Mouse (Mus musculus) limb, embryonic 14.5 days (tissue): Measurements from ENCODE around the gene Pitpnc1. TPM values are rescaled to one million over a fixed set of nuclear protein-coding genes. Genes with fewer than 3 reads are reported as not detected.

Experiments
- ATAC-seq: fragments of 200-750 bp; cut with Nextera tagmentation; 2 replicates; pipeline ENCODE4 v1.8.0; 2017; ENCODE audit warnings: low read depth, moderate number of reproducible peaks, moderate TSS enrichment; ENCODE audit not compliant: low FRiP score
- DNase-seq: peaks from one replicate; pipeline ENCODE4 v3.0.0-alpha.2; 2015; ENCODE audit warnings: low spot score
- H3K27ac ChIP-seq: fragments of 300-500 bp; sonication (generic); replicated peaks from 2 replicates; pipeline ENCODE4 v1.5.1; 2014; ENCODE audit warnings: low read depth, mild to moderate bottlenecking, low read length, moderate library complexity, mixed read lengths
- H3K27me3 ChIP-seq: fragments of 300-500 bp; sonication (generic); 2 replicates; pipeline ENCODE4 v1.6.1; 2014; ENCODE audit warnings: low read length, mixed read lengths; ENCODE audit not compliant: control insufficient read depth, insufficient read depth
- H3K36me3 ChIP-seq: fragments of 300-500 bp; sonication (generic); 2 replicates; pipeline ENCODE4 v1.6.1; 2014; ENCODE audit warnings: mild to moderate bottlenecking, low read length, moderate library complexity, mixed read lengths; ENCODE audit not compliant: control insufficient read depth, insufficient read depth
- H3K4me1 ChIP-seq: fragments of 300-500 bp; sonication (generic); 2 replicates; pipeline ENCODE4 v1.6.1; 2014; ENCODE audit warnings: antibody characterized with exemption, low read length, mixed read lengths; ENCODE audit not compliant: control insufficient read depth, insufficient read depth
- H3K4me2 ChIP-seq: fragments of 300-500 bp; sonication (generic); replicated peaks from 2 replicates; pipeline ENCODE4 v1.6.1; 2014; ENCODE audit warnings: low read depth, mild to moderate bottlenecking, low read length, moderate library complexity; ENCODE audit not compliant: severe bottlenecking
- H3K4me3 ChIP-seq: fragments of 300-500 bp; sonication (generic); replicated peaks from 2 replicates; pipeline ENCODE4 v1.5.1; 2014; ENCODE audit warnings: low read length
- H3K9ac ChIP-seq: fragments of 300-500 bp; sonication (generic); 2 replicates; pipeline ENCODE4 v1.6.1; 2014; ENCODE audit warnings: mild to moderate bottlenecking, low read depth, low read length, moderate library complexity; ENCODE audit not compliant: severe bottlenecking
- H3K9me3 ChIP-seq: fragments of 300-500 bp; sonication (generic); 2 replicates; pipeline ENCODE4 v1.6.1; 2016; ENCODE audit warnings: low read length; ENCODE audit not compliant: control insufficient read depth
- POLR2A ChIP-seq: fragments of 200-500 bp; IDR thresholded peaks from 2 replicates; pipeline ENCODE4 v1.8.0; 2012; ENCODE audit warnings: inconsistent platforms, mild to moderate bottlenecking, moderate library complexity, borderline replicate concordance; ENCODE audit not compliant: insufficient read depth, insufficient read length; ENCODE audit errors: extremely low read depth
- WGBS: fragments of 180-500 bp; shearing (Covaris S2); extraction: QIAGEN DNeasy Blood & Tissue Kit; methylation state at CpG from one replicate; pipeline ENCODE4 v1.1.7; 2014; 5-methylcytosine and 5-hydroxymethylcytosine counted together
- polyA plus RNA-seq, 2 experiments: library from polyadenylated mRNA; depleted of rRNA in 1 of 2; stranded (reverse) in 1 of 2; unstranded in 1 of 2; fragments of >200 nt; fragmentation: Nextera tagmentation in 1 of 2; extraction: Ambion mirVana in 1 of 2; gene quantifications; 2 replicates each; pipeline versions ENCODE4 v1.2.1 to v1.2.3; 2012 to 2014

The Pitpnc1 gene
- polyA plus RNA-seq, 2 experiments = 20.4 to 25.2 TPM

GRCm38 (mm10) chr11:107441050-107441449, 29.4 kb downstream of the Pitpnc1 start:
- H3K9me3 ChIP-seq = no peaks in the 10 kb centered on the region
- WGBS = 67% methylated on average over 3 of the region's 3 CpGs
- no peak overlapping the region for H3K4me3 ChIP-seq
- H3K4me1 ChIP-seq = peaks cover 7% of the 10 kb centered on the region
- no peak overlapping the region for H3K4me2 ChIP-seq
- no peaks in the 10 kb centered on the region for H3K27me3 ChIP-seq
- no peak overlapping the region for H3K9ac ChIP-seq
- no peak for TF ChIP-seq POLR2A
- H3K36me3 ChIP-seq = no peaks in the 10 kb centered on the region
- no peak for DNase-seq
- ATAC-seq = no peak
- no peak overlapping the region for H3K27ac ChIP-seq

- peak; percentile 78 for DNase-seq
- Histone ChIP-seq H3K4me2 (no peak overlapping the region), H3K27ac (no peak overlapping the region), H3K4me3 (no peak overlapping the region), H3K4me1 (peaks cover 7% of the 10 kb centered on the region), H3K27me3 (no peaks in the 10 kb centered on the region), H3K36me3 (no peaks in the 10 kb centered on the region), H3K9ac (no peak overlapping the region), H3K9me3 (no peaks in the 10 kb centered on the region)
- WGBS = 29% methylated on average over 3 of the region's 3 CpGs
- no peak for TF ChIP-seq POLR2A
- 0 out of 2 replicates have a peak, but pooled peaks have one; percentile 14 for ATAC-seq
Measured at GRCm38 (mm10) chr11:107438140-107438539, 32.4 kb downstream of the Pitpnc1 start.

- Histone ChIP-seq H3K4me2 (no peak overlapping the region), H3K9ac (no peak overlapping the region), H3K27ac (no peak overlapping the region), H3K4me1 (peaks cover 7% of the 10 kb centered on the region), H3K9me3 (no peaks in the 10 kb centered on the region), H3K27me3 (no peaks in the 10 kb centered on the region), H3K4me3 (no peak overlapping the region), H3K36me3 (no peaks in the 10 kb centered on the region)
- no peak for TF ChIP-seq POLR2A
- ATAC-seq = peak; percentile 66
- peak; percentile 75 for DNase-seq
- WGBS = 29% methylated on average over 4 of the region's 4 CpGs
Measured at GRCm38 (mm10) chr11:107437723-107438122, 32.8 kb downstream of the Pitpnc1 start.

DNA sequence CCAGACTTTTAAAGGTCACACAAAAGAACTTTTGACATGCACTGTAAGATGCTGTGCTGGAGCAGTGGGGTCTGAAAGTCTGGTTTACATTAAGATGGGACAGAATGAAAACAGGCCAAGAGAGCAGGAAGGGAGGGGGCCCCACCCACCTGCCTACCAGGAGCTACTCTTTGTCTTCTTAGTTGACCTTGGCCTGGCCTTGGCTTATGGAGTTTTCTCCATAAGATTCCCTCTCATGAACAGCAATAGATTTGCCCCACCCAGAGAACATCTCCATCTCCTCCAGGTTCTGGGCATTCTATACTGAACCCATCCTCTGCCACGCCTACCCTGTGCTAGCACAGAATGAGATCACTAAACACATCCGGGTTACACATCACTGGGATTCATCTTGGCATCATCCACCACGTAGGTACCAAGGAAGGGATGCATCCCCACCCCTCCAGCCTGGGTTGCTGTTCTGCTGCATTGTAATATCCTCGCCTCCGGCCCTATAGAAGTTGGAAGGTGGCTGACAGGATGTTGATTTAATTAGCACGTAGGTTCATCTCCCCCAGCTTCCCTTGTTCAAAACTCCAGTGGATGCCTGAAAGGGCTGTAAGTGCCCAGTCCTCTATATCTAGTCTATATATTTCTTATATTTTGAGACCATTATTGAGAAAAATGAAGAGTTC, 34.6 kb downstream of the Pitpnc1 start:
- Histone ChIP-seq H3K9me3 (no peaks in the 10 kb centered on the region), H3K4me2 (no peak overlapping the region), H3K36me3 (no peaks in the 10 kb centered on the region), H3K27ac (no peak overlapping the region), H3K27me3 (no peaks in the 10 kb centered on the region), H3K4me1 (peaks cover 7% of the 10 kb centered on the region), H3K4me3 (no peak overlapping the region), H3K9ac (no peak overlapping the region)
- no peak for TF ChIP-seq POLR2A
- ATAC-seq (no peak), DNase-seq (no peak)
- 86% methylated on average over 6 of the region's 6 CpGs for WGBS

DNA sequence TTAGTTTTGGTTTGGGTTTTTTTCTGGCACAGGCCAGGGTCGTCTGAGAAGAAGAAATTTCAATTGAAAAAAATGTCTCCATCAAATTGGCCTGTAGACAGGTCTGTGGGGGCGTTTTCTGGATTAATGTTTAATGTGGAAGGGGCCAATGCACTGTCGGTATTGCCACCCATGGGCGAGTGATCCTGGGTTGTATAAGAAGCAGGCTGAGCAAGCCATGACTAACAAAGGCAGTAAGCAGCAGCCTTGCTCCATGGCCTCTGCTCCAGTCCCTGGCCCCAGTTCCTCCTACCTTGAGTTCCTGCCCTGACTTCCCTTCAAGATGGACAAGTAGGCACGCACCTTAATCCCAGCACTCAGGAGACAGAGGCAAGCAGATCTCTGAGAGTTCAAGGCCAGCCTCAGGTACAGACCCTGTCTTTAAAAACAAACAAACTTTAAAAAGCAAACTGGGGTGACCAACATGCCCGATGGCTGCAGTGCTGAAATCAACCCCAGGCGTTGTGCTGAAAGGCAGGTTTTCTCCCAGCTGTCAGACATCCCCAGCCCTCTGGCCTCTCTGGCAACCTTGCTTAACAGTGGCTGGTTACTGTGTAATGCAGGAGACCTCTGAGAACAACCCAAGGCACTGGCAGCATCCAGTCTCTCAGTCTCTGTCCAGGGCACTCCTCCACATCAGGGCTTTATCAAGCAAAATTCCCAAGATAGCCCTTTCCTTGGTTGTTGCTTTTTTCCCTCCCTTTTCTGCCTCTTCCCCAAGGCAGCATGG, 39.1 kb downstream of the Pitpnc1 start:
- WGBS = 86% methylated on average over 7 of the region's 7 CpGs
- Histone ChIP-seq H3K9ac (no peak overlapping the region), H3K4me1 (no peaks in the 10 kb centered on the region), H3K27ac (no peak overlapping the region), H3K9me3 (no peaks in the 10 kb centered on the region), H3K4me3 (no peak overlapping the region), H3K4me2 (no peak overlapping the region), H3K27me3 (no peaks in the 10 kb centered on the region), H3K36me3 (no peaks in the 10 kb centered on the region)
- no peak for TF ChIP-seq POLR2A
- ATAC-seq (no peak), DNase-seq (no peak)
